Mouse (Mus musculus): ENCODE data around the gene Zfp68.
"Not testable (repeated sequence)": the region's sequence is repeated elsewhere in the genome, so short reads cannot be mapped to it uniquely, and the experiment has no call there.

The Zfp68 gene

GRCm38 (mm10) chr5:138619211-138620128, at the start of gene Zfp68:
TSS of gene Zfp68 (minus strand) at chr5:138619761.
- peak; percentile 96 for DNase-seq (ENCODE audit: low spot score)

DNA sequence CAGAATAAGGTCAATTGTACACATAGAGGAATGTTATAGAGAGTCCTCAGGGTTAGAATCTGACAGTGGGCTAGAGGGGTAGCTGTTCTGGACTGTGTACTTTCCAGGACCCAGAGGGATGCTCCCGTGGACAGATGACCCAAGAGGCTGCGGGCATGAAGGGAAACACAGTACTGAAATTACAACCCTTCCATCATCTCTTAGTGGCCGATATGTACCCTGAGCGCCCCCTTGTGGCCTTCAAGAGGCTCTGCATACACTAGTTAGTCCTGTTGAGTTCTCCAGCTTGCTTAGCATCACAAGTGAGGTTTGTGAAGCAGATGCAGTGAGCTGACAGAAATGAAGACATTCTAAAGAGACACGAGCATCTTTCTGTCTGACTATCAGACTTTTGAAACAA, 39.4 kb upstream of the Zfp68 start:
- DNase-seq (ENCODE audit: low spot score) = peak; percentile 73

GRCm38 (mm10) chr5:138657854-138658253, 38.3 kb upstream of the Zfp68 start:
- peak; percentile 53 for DNase-seq (ENCODE audit: low spot score)

GRCm38 (mm10) chr5:138657407-138657806, 37.8 kb upstream of the Zfp68 start:
- no peak for DNase-seq (ENCODE audit: low spot score)

DNA sequence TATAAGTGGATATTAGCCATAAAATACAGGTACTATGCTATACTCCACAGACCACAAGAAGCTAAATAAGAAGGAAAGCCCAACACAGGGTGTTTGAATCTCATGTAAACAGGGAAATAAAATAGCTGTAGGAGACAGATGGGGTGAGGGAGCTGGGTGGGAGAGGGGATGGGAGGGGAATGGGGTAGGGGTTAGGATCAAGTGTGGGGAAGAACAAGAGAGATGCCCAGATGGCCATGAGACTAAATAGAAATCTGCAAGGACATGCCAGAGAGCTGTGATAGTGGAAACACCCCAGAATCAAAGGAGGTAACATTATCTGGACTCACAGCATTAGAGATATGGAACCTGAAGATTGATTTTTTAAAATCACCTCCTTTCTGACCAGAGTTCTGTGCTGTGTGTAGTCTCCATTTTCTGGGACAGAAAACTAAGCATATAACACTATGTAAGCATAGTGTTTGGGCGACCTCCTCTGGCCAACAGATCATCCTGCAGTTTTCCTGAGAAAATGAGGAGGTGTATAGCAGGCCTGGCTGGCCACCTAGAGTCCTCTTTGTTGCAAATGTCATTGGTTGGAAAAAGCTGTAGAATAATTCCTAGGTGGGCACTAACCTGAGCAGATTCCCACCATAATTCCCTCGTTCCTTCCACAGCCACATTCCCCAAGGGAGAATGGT, 37.1 kb upstream of the Zfp68 start:
- DNase-seq (ENCODE audit: low spot score) = peak; percentile 37

DNA sequence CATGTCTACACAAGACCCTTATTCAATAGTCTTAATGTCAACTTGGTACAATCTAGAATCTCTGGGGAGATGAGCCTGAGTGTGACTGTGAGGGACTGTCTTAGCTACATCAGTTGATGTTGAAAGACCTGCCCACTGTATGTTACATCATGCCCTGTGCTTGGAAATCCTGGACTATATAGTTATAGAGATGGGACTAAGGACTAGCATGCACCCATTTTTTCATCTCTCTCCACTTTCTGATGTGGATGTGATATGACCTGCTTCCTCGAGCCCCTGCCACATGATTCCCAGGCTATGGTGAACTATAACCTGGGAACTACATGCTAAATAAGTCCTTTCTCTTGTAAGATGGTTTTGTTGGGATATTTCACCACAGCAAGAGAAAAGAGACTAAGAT, 33.4 kb upstream of the Zfp68 start:
- no peak for DNase-seq (ENCODE audit: low spot score)

DNA sequence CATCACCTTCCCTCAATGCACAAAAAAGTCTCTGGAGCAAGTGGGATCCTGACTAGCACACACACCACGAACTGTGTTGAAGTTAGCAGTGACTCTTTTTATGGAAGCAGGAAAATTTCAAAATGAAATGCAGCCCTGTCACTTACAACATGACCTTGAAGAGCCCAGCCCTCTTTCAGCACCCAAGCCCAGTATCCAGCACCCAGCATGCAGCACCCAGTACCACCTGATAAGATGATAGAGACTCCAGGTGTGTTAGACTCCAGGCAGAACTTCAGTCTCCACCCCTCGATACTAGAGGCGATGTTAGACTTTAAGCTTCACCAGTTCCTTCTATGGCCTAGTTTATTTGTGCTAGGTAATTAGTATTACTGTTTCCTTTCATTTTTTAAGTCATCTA, 22.2 kb upstream of the Zfp68 start:
- no peak for DNase-seq (ENCODE audit: low spot score)

DNA sequence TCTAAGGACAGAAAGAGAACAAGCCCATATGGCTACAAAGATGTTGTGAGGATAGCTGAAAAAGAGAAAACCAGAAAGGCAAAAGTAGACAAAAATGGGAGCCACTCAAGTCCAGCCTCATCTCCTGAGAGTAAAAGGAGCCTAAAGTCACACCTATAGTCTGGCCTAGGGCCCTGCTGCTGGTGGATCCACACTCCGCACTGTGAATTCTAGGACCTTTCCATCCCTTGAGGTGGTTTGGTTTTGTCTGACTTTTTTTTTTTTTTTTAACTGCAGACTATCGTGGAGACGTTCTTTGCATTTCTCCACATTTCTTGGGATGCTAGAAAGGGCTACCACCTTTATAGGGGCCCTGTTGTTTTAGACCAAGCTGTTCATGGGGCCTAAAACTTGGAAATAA, 21.5 kb upstream of the Zfp68 start:
- DNase-seq (ENCODE audit: low spot score) = no peak

GRCm38 (mm10) chr5:138636486-138636885, 16.9 kb upstream of the Zfp68 start:
- no peak for DNase-seq (ENCODE audit: low spot score)

DNA sequence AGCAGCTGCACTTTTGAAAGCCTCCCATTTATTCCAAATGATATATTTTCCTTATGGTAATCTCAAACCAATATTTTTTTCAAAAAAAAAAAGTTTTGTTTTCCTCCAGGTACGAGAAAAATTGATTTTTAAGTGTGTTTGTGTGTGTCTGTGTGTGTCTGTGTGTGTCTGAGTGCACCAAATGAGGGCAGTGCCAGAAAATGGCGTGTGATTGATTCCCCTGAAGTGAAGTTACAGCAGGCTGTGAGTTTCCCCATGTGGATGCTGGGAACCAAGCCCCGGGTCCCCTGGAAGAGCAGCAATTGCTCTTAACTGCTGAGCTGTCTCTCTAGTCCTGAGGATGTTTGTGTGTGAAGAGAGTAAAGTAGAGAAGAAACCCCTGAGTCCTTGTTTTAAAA, 3.9 kb upstream of the Zfp68 start:
- no peak for DNase-seq (ENCODE audit: low spot score)

- peak; percentile 91 for DNase-seq (ENCODE audit: low spot score)
Measured at GRCm38 (mm10) chr5:138622645-138623477, 3.3 kb upstream of the Zfp68 start, which contains the start of gene A430033K04Rik. TSS of gene A430033K04Rik (plus strand) at chr5:138622859.

- DNase-seq (ENCODE audit: low spot score) = no peak
Measured at GRCm38 (mm10) chr5:138620836-138621235, 1.3 kb upstream of the Zfp68 start.

- peak; percentile 37 for DNase-seq (ENCODE audit: low spot score)
Measured at GRCm38 (mm10) chr5:138618353-138618752, 1.2 kb downstream of the Zfp68 start.

DNA sequence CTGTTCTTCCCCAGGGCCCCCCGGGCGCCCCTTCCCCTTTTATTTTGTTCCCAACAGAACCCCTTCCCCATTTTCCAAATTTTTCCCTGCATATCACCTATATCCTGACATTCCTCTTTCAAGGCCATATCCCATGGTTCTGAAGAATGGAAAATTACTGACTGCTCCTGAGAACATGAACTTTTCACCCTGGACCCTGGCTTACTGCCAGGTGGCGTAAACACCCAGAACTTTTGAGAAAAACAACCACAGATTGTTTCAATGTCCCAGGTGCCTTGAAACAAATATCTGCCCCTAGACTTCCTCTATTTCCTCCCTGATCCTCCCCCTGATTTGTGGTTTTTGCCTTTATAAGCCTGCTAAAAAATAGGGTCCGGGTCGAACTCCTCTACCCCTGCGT, 32.2 kb downstream of the Zfp68 start:
- no peak for DNase-seq (ENCODE audit: low spot score)

GRCm38 (mm10) chr5:138571623-138572022, 47.9 kb downstream of the Zfp68 start:
- DNase-seq (ENCODE audit: low spot score) = peak; percentile 3

DNA sequence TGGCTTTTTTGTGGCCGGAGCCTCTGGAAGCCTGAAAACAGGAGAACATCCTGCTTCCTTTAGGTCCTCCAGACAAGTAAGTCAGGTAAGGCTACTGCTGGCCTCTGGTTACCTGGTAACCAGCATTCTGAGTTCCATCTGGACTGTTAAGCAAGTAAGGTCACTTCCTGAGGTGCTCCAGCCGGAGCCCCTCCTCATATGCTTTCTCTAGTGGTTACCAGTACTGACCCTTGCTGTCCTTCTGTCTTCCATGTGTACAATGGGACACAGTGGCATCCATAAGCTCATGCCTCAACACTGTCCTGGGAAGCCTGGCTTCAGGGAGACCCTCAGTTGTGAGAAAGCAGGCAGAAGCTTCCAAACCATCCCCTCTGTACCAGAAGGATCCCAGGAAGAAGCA, 54.9 kb downstream of the Zfp68 start, which contains the start of gene 1700123K08Rik:
Gene 1700123K08Rik (minus strand): TSS at position 101 of the 400 bp plus-strand sequence.
- DNase-seq (ENCODE audit: low spot score) = not testable (repeated sequence)

Data from c-Kit-positive CD71-positive TER-119-positive erythroid progenitor cells, embryonic 14.5 days (primary cell).